Mouse (Mus musculus) left cerebral cortex, adult 2 months (tissue): ENCODE measurements at regions not wholly inside any gene's neighbourhood (a gene's known extent, or its start where the extent isn't known, plus 50 kb on each side); places are given as distances from the start of the nearest gene placed in this dataset.

Experiments
- DNase-seq, 2 experiments: peaks; one replicate each; pipeline ENCODE4 v3.0.0; 2021 to 2022; ENCODE audit warnings: low spot score in 2 of 2, mixed read lengths in 1 of 2; ENCODE audit errors: extremely low spot score in 1 of 2
- H3K27ac ChIP-seq: fragments of 200-600 bp; 2 replicates; pipeline ENCODE4 v1.8.1; 2022
- H3K4me3 ChIP-seq: fragments of 200-600 bp; 2 replicates; pipeline ENCODE4 v1.8.1; 2022
- CTCF ChIP-seq: fragments of 200-600 bp; IDR thresholded peaks from 2 replicates; pipeline ENCODE4 v1.8.1; 2022; ENCODE audit warnings: antibody characterized with exemption, mild to moderate bottlenecking, moderate library complexity
- intact Hi-C: fragments of 180-260 bp; cut with DNase I; formaldehyde crosslinking; loops from one replicate; pipeline ENCODE4 v1.15.1; 2025

- no peak for TF ChIP-seq CTCF
- Histone ChIP-seq H3K27ac (no peak overlapping the region), H3K4me3 (no peak overlapping the region)
- DNase-seq: no peak
- intact Hi-C loops: no loop called here
Observed at GRCm38 (mm10) chr16:10098511-10098910, 71.5 kb upstream of the Rpl39l start.

- Histone ChIP-seq H3K4me3 (no peak overlapping the region), H3K27ac (no peak overlapping the region)
- intact Hi-C loops: loop anchor here (5.0 kb wide), 2 partner anchors 184 to 309 kb away; partner anchors contain the start of gene Tekt5
- peak; percentile 72 for TF ChIP-seq CTCF
- DNase-seq: peak in 1 of 2 experiments; percentile 27
Observed at GRCm38 (mm10) chr16:10088461-10089353, 81.3 kb upstream of the Rpl39l start.

GRCm38 (mm10) chr16:10086341-10086740 is 83.7 kb upstream of the Rpl39l start:
- no peak for DNase-seq
- no peak overlapping the region for H3K4me3 ChIP-seq
- H3K27ac ChIP-seq: no peak overlapping the region
- no peak for TF ChIP-seq CTCF
- intact Hi-C loops: loop anchor here (5.0 kb wide), 2 partner anchors 186 to 311 kb away; partner anchors contain the start of gene Tekt5

- intact Hi-C loops: loop anchor here (5.0 kb wide), 2 partner anchors 187 to 312 kb away; partner anchors contain the start of gene Tekt5
- no peak for TF ChIP-seq CTCF
- Histone ChIP-seq H3K4me3 (no peak overlapping the region), H3K27ac (0 out of 2 replicates have a peak overlapping the region, but pooled peaks have one; percentile 19)
- no peak for DNase-seq
Observed at GRCm38 (mm10) chr16:10085429-10085828, 84.6 kb upstream of the Rpl39l start.

- no peak overlapping the region for H3K27ac ChIP-seq
- DNase-seq: no peak
- H3K4me3 ChIP-seq: no peak overlapping the region
- no peak for TF ChIP-seq CTCF
- intact Hi-C loops: no loop called here
Observed at GRCm38 (mm10) chr16:10081751-10082150, 86.4 kb upstream of the Grin2a start.

- no peak for DNase-seq
- no peak overlapping the region for H3K4me3 ChIP-seq
- H3K27ac ChIP-seq: no peak overlapping the region
- intact Hi-C loops: no loop called here
- TF ChIP-seq CTCF: no peak
Observed at GRCm38 (mm10) chr16:10080121-10080679, 84.8 kb upstream of the Grin2a start.

- peak; percentile 95 for TF ChIP-seq CTCF
- peak; percentile 68 to 76 for DNase-seq
- Histone ChIP-seq H3K4me3 (no peak overlapping the region), H3K27ac (no peak overlapping the region)
- intact Hi-C loops: no loop called here
Observed at GRCm38 (mm10) chr16:10073158-10073557, 77.8 kb upstream of the Grin2a start.

GRCm38 (mm10) chr16:10063491-10063890 is 68.1 kb upstream of the Grin2a start:
- TF ChIP-seq CTCF: no peak
- intact Hi-C loops: loop anchor here (1.0 to 10.0 kb wide), 4 partner anchors 30 to 1056 kb away; no protein-coding TSS in a partner anchor
- peak; percentile 52 to 74 for DNase-seq
- Histone ChIP-seq H3K27ac (peak overlapping the region; percentile 85), H3K4me3 (no peak overlapping the region)

- no peak overlapping the region for H3K4me3 ChIP-seq
- no peak for DNase-seq
- no peak for TF ChIP-seq CTCF
- H3K27ac ChIP-seq: no peak overlapping the region
- intact Hi-C loops: no loop called here
Observed at GRCm38 (mm10) chr16:10058094-10058493, 62.7 kb upstream of the Grin2a start.
